Mouse (Mus musculus) regulatory T cell (primary cell): ENCODE measurements at regions not wholly inside any gene's neighbourhood (a gene's known extent, or its start where the extent isn't known, plus 50 kb on each side); places are given as distances from the start of the nearest gene placed in this dataset.
"Not testable (repeated sequence)": the region's sequence is repeated elsewhere in the genome, so short reads cannot be mapped to it uniquely, and the experiment has no call there.

ENCODE experiments used
- in situ Hi-C: fragments of 300-600 bp; cut with MboI, MseI; formaldehyde crosslinking; loops from one replicate; pipeline ENCODE4 v1.15.1; 2025; ENCODE audit warnings: high pct_unique_total_duplicates

- in situ Hi-C loops: no loop called here
Measured at GRCm38 (mm10) chr2:147307488-147308386, 54.0 kb upstream of the Pax1 start.

- in situ Hi-C loops: no loop called here
Measured at GRCm38 (mm10) chr2:147306728-147307127, 55.0 kb upstream of the Pax1 start.

GRCm38 (mm10) chr2:147305262-147305661, 56.5 kb upstream of the Pax1 start:
- in situ Hi-C loops: no loop called here

- in situ Hi-C loops: no loop called here
Measured at GRCm38 (mm10) chr2:147300503-147300902, 61.2 kb upstream of the Pax1 start.

GRCm38 (mm10) chr2:147299359-147299758, 62.4 kb upstream of the Pax1 start:
- in situ Hi-C loops: no loop called here

GRCm38 (mm10) chr2:147298499-147298896, 63.2 kb upstream of the Pax1 start:
- in situ Hi-C loops: no loop called here

GRCm38 (mm10) chr2:147297876-147298498, 63.7 kb upstream of the Pax1 start:
- in situ Hi-C loops: no loop called here

- in situ Hi-C loops: not testable (repeated sequence)
Measured at GRCm38 (mm10) chr2:147294926-147295325, 66.8 kb upstream of the Pax1 start.

- in situ Hi-C loops: no loop called here
Measured at GRCm38 (mm10) chr2:147293294-147293688, 68.4 kb upstream of the Pax1 start.

GRCm38 (mm10) chr2:147292387-147293293, 69.1 kb upstream of the Pax1 start:
- in situ Hi-C loops: no loop called here

- in situ Hi-C loops: no loop called here
Measured at GRCm38 (mm10) chr2:147283390-147283789, 78.3 kb upstream of the Pax1 start.

GRCm38 (mm10) chr2:147277636-147278035, 83.6 kb upstream of the Nkx2-2 start:
- in situ Hi-C loops: no loop called here

- in situ Hi-C loops: no loop called here
Measured at GRCm38 (mm10) chr2:147269171-147269570, 75.1 kb upstream of the Nkx2-2 start.

GRCm38 (mm10) chr2:147267901-147268300, 73.9 kb upstream of the Nkx2-2 start:
- in situ Hi-C loops: no loop called here

GRCm38 (mm10) chr2:147267257-147267656, 73.2 kb upstream of the Nkx2-2 start:
- in situ Hi-C loops: no loop called here

- in situ Hi-C loops: loop anchor here (5.0 kb wide), 1 partner anchor 79 kb away; no protein-coding TSS in a partner anchor
Measured at GRCm38 (mm10) chr2:147256696-147257095, 62.7 kb upstream of the Nkx2-2 start.

GRCm38 (mm10) chr2:147254944-147255343, 60.9 kb upstream of the Nkx2-2 start:
- in situ Hi-C loops: loop anchor here (5.0 kb wide), 1 partner anchor 78 kb away; no protein-coding TSS in a partner anchor

- in situ Hi-C loops: no loop called here
Measured at GRCm38 (mm10) chr2:147254137-147254536, 60.1 kb upstream of the Nkx2-2 start.

GRCm38 (mm10) chr2:147247981-147248514, 54.0 kb upstream of the Nkx2-2 start:
- in situ Hi-C loops: no loop called here

- in situ Hi-C loops: no loop called here
Measured at GRCm38 (mm10) chr2:147247238-147247637, 53.2 kb upstream of the Nkx2-2 start.

GRCm38 (mm10) chr2:147244406-147244805, 50.4 kb upstream of the Nkx2-2 start:
- in situ Hi-C loops: no loop called here
